Mouse (Mus musculus) liver, postnatal 0 days (tissue): ENCODE measurements around the gene Gm8267. TPM values are rescaled to one million over a fixed set of nuclear protein-coding genes. Genes with fewer than 3 reads are reported as not detected.
"Not testable (repeated sequence)": the region's sequence is repeated elsewhere in the genome, so short reads cannot be mapped to it uniquely, and the experiment has no call there.

ENCODE experiments used
- ATAC-seq: fragments of 200-750 bp; cut with Nextera tagmentation; 2 replicates; pipeline ENCODE4 v1.8.0; 2017; ENCODE audit warnings: mild to moderate bottlenecking, moderate library complexity
- DNase-seq: peaks from one replicate; pipeline ENCODE4 v3.0.0-alpha.2; 2016
- H3K27ac ChIP-seq: fragments of 300-500 bp; sonication (generic); 2 replicates; pipeline ENCODE4 v1.5.1; 2014; ENCODE audit warnings: antibody characterized with exemption, moderate library complexity, mild to moderate bottlenecking, low read depth
- H3K27me3 ChIP-seq: fragments of 300-500 bp; sonication (generic); 2 replicates; pipeline ENCODE4 v1.6.1; 2014; ENCODE audit warnings: low read length, control low read depth, mixed read lengths; ENCODE audit not compliant: insufficient read depth
- H3K36me3 ChIP-seq: fragments of 300-500 bp; sonication (generic); replicated peaks from 2 replicates; pipeline ENCODE4 v1.6.1; 2014; ENCODE audit warnings: mild to moderate bottlenecking, control low read depth, low read length, moderate library complexity, mixed read lengths; ENCODE audit not compliant: insufficient read depth
- H3K4me1 ChIP-seq: fragments of 300-500 bp; sonication (generic); 2 replicates; pipeline ENCODE4 v1.6.1; 2014; ENCODE audit warnings: antibody characterized with exemption, mild to moderate bottlenecking, control low read depth; ENCODE audit not compliant: insufficient read depth
- H3K4me2 ChIP-seq: fragments of 300-500 bp; sonication (generic); 2 replicates; pipeline ENCODE4 v1.6.1; 2014; ENCODE audit warnings: low read depth, mild to moderate bottlenecking, low read length, moderate library complexity, mixed read lengths
- H3K4me3 ChIP-seq: fragments of 300-500 bp; sonication (generic); 2 replicates; pipeline ENCODE4 v1.5.1; 2014; ENCODE audit warnings: low read depth, low read length
- H3K9ac ChIP-seq: fragments of 300-500 bp; sonication (generic); replicated peaks from 2 replicates; pipeline ENCODE4 v1.6.1; 2014; ENCODE audit warnings: mild to moderate bottlenecking, moderate library complexity
- H3K9me3 ChIP-seq: fragments of 300-500 bp; sonication (generic); 2 replicates; pipeline ENCODE4 v1.6.1; 2016; ENCODE audit warnings: mild to moderate bottlenecking, control low read depth, low read length, mixed read lengths
- CTCF ChIP-seq: sonication (generic); IDR thresholded peaks from 2 replicates; pipeline ENCODE4 v1.5.1; 2016; ENCODE audit warnings: antibody characterized with exemption, low read depth
- EP300 ChIP-seq: IDR thresholded peaks from 2 replicates; pipeline ENCODE4 v1.6.1; 2016; ENCODE audit warnings: antibody characterized with exemption, low read depth, mild to moderate bottlenecking
- WGBS: fragments of 180-500 bp; shearing (Covaris S2); extraction: QIAGEN DNeasy Blood & Tissue Kit; methylation state at CpG from one replicate; pipeline ENCODE4 v1.1.7; 2014; ENCODE audit not compliant: insufficient replicate concordance; 5-methylcytosine and 5-hydroxymethylcytosine counted together
- polyA plus RNA-seq: library from polyadenylated mRNA; unstranded; fragments of >200 nt; fragmentation: Nextera tagmentation; extraction: Ambion mirVana; gene quantifications from 2 replicates; pipeline ENCODE4 v1.2.1, GENCODE M21; 2015

Gm8267 gene
- not detected in 2 replicates for polyA plus RNA-seq

GRCm38 (mm10) chr14:44750240-44750639 is at the start of gene Gm8267:
TSS of gene Gm8267 (minus strand) at chr14:44750340.
- Histone ChIP-seq H3K4me2 (no peak within 1 kb of the TSS), H3K4me1 (no peaks in the 10 kb centered on the region), H3K27ac (no peak within 1 kb of the TSS), H3K36me3 (no peaks in the 10 kb centered on the region), H3K9ac (no peak within 1 kb of the TSS), H3K4me3 (no peak within 1 kb of the TSS), H3K9me3 (no peaks in the 10 kb centered on the region), H3K27me3 (no peaks in the 10 kb centered on the region)
- DNase-seq, result no peak
- TF ChIP-seq CTCF (no peak), EP300 (no peak)
- no peak for ATAC-seq
- WGBS, result 73% methylated on average over 3 of the region's 3 CpGs

GRCm38 (mm10) chr14:44789537-44790382 is 39.6 kb upstream of the Gm8267 start:
- not testable (repeated sequence) for H3K27ac ChIP-seq, H3K9me3 ChIP-seq, H3K27me3 ChIP-seq, H3K36me3 ChIP-seq, ATAC-seq, H3K4me1 ChIP-seq, DNase-seq, H3K4me3 ChIP-seq, H3K9ac ChIP-seq, H3K4me2 ChIP-seq
- 30% methylated on average over 2 of the region's 2 CpGs for WGBS

GRCm38 (mm10) chr14:44742789-44743188 is 7.4 kb downstream of the Gm8267 start:
- TF ChIP-seq CTCF, result peak; percentile 23; the same call in 1 of the 2 replicates
- H3K4me1 ChIP-seq, H3K4me2 ChIP-seq, ATAC-seq, H3K9ac ChIP-seq, DNase-seq, H3K27me3 ChIP-seq, H3K4me3 ChIP-seq, H3K9me3 ChIP-seq, H3K36me3 ChIP-seq, H3K27ac ChIP-seq: not testable (repeated sequence)
- 70% methylated on average over 1 of the region's 1 CpGs for WGBS

- ATAC-seq, H3K4me3 ChIP-seq: not testable (repeated sequence)
Observed at GRCm38 (mm10) chr14:44730711-44731110, 19.4 kb downstream of the Gm8267 start.

GRCm38 (mm10) chr14:44706356-44706755 is 43.8 kb downstream of the Gm8267 start, which contains the start of gene Gm8257:
TSS of gene Gm8257 (minus strand) at chr14:44706456.
- not testable (repeated sequence) for H3K4me2 ChIP-seq, H3K9ac ChIP-seq, H3K27me3 ChIP-seq, H3K36me3 ChIP-seq, H3K9me3 ChIP-seq, H3K4me1 ChIP-seq, DNase-seq, H3K4me3 ChIP-seq, H3K27ac ChIP-seq, ATAC-seq
- 45% methylated on average over 3 of the region's 3 CpGs for WGBS

More at GRCm38 (mm10) chr14:44730711-44731110, 19.4 kb downstream of the Gm8267 start:
- not testable (repeated sequence) for H3K9me3 ChIP-seq, H3K36me3 ChIP-seq, H3K4me2 ChIP-seq, H3K27ac ChIP-seq, H3K4me1 ChIP-seq, DNase-seq, H3K9ac ChIP-seq, H3K27me3 ChIP-seq

Other genes starting within 250 kb of the Gm8267 start
- gene Gm17093, start 232.1 kb downstream of the Gm8267 start, polyA plus RNA-seq, result not detected in 2 replicates
- not detected in 2 replicates for gene Gm8247, start 167.2 kb downstream of the Gm8267 start, polyA plus RNA-seq
- gene Gm5624, start 122.4 kb downstream of the Gm8267 start, polyA plus RNA-seq, result not detected in 2 replicates
- gene Gm8257, start 43.9 kb downstream of the Gm8267 start, polyA plus RNA-seq, result not detected in 2 replicates
- not detected in 2 replicates for gene Ptgdr, start 109.0 kb upstream of the Gm8267 start, polyA plus RNA-seq
- gene Ptger2, start 237.9 kb upstream of the Gm8267 start, polyA plus RNA-seq, result 0.64 and 0.68 TPM in 2 replicates